Mouse (Mus musculus) forebrain, embryonic 13.5 days (tissue): ENCODE data around the gene Fbxo5. TPM values are rescaled to one million over a fixed set of nuclear protein-coding genes. Genes with fewer than 3 reads are reported as not detected.
A peak's percentile ranks its signal among the peaks of the same experiment; 100 is the strongest.

Source experiments
- ATAC-seq: fragments of 200-750 bp; cut with Nextera tagmentation; 2 replicates; pipeline ENCODE4 v1.8.0; 2017
- H3K27ac ChIP-seq: fragments of 300-500 bp; sonication (generic); 2 replicates; pipeline ENCODE4 v1.5.1; 2015; ENCODE audit warnings: inconsistent platforms, mild to moderate bottlenecking, moderate library complexity
- H3K27me3 ChIP-seq: fragments of 300-500 bp; sonication (generic); 2 replicates; pipeline ENCODE4 v1.6.1; 2015; ENCODE audit warnings: mild to moderate bottlenecking, inconsistent platforms
- H3K36me3 ChIP-seq: fragments of 300-500 bp; sonication (generic); 2 replicates; pipeline ENCODE4 v1.6.1; 2015; ENCODE audit warnings: mild to moderate bottlenecking, inconsistent platforms; ENCODE audit not compliant: poor library complexity, severe bottlenecking
- H3K4me1 ChIP-seq: fragments of 300-500 bp; sonication (generic); 2 replicates; pipeline ENCODE4 v1.6.1; 2015; ENCODE audit warnings: inconsistent platforms
- H3K4me2 ChIP-seq: fragments of 300-500 bp; sonication (generic); 2 replicates; pipeline ENCODE4 v1.6.1; 2015; ENCODE audit warnings: inconsistent platforms, mild to moderate bottlenecking, moderate library complexity
- H3K4me3 ChIP-seq: fragments of 300-500 bp; sonication (generic); 2 replicates; pipeline ENCODE4 v1.5.1; 2015; ENCODE audit warnings: mild to moderate bottlenecking, inconsistent platforms
- H3K9ac ChIP-seq: fragments of 300-500 bp; sonication (generic); 2 replicates; pipeline ENCODE4 v1.6.1; 2015; ENCODE audit warnings: mild to moderate bottlenecking, inconsistent platforms
- H3K9me3 ChIP-seq: fragments of 300-500 bp; sonication (generic); replicated peaks from 2 replicates; pipeline ENCODE4 v1.6.1; 2016; ENCODE audit warnings: inconsistent platforms
- WGBS: fragments of 180-500 bp; shearing (Covaris S2); methylation state at CpG from one replicate; pipeline ENCODE4 v1.1.7; 2015; 5-methylcytosine and 5-hydroxymethylcytosine counted together
- polyA plus RNA-seq: library from polyadenylated mRNA; unstranded; fragments of >200 nt; fragmentation: Nextera tagmentation; extraction: Ambion mirVana; gene quantifications from 2 replicates; pipeline ENCODE4 v1.2.1, GENCODE M21; 2015

Fbxo5 gene
- 74.9 and 76.8 TPM in 2 replicates for polyA plus RNA-seq

DNA sequence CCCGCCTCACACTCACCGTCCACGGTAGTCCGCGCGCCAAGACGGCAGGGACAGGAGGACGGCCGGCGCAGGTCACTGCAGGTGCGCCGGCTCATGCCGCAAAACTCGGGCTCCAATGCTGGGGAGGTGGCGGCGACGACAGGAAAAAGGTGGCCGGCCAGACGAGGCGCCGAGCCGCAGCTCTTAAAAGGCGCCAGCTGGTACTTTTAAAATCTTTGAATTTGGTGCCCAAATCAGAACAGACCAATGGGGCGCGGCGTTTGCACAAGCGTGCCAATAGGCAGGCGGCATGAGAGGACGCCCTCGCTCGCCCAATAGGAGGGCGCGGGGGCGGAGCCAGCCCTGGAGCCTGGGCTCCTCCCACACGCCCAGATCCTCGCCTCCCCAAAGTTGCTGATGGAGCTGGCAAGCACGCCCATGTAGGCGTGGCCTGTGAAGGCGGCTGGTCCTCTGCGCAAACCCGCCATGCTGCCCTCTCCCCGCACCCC is at the start of gene Fbxo5:
Gene Fbxo5, minus strand, starts transcription at position 358 of the 488 bp plus-strand sequence.
- Histone ChIP-seq H3K4me2 (peak within 1 kb of the TSS; percentile 92), H3K4me1 (peaks cover 50% of the 10 kb centered on the region), H3K9ac (peak within 1 kb of the TSS; percentile 71), H3K9me3 (no peaks in the 10 kb centered on the region), H3K4me3 (peak within 1 kb of the TSS; percentile 58), H3K27me3 (no peaks in the 10 kb centered on the region), H3K36me3 (peaks cover 20% of the 10 kb centered on the region), H3K27ac (peak within 1 kb of the TSS; percentile 82)
- ATAC-seq: peak; percentile 97
- under 1% methylated on average over 42 of the region's 42 CpGs for WGBS

GRCm38 (mm10) chr10:5853290-5853868 is 48.0 kb upstream of the Fbxo5 start:
- H3K4me2 ChIP-seq: no peak overlapping the region

GRCm38 (mm10) chr10:5846939-5847338 is 41.5 kb upstream of the Fbxo5 start:
- Histone ChIP-seq H3K4me3 (no peak overlapping the region), H3K9ac (no peak overlapping the region), H3K36me3 (no peaks in the 10 kb centered on the region), H3K27me3 (no peaks in the 10 kb centered on the region), H3K27ac (no peak overlapping the region), H3K4me2 (no peak overlapping the region), H3K4me1 (no peaks in the 10 kb centered on the region), H3K9me3 (no peaks in the 10 kb centered on the region)
- 28% methylated on average over 2 of the region's 2 CpGs for WGBS
- peak; percentile 53; the same call in 1 of the 2 replicates for ATAC-seq

More at GRCm38 (mm10) chr10:5853290-5853868, 48.0 kb upstream of the Fbxo5 start:
- WGBS: 84% methylated on average over 8 of the region's 8 CpGs
- no peak for ATAC-seq
- Histone ChIP-seq H3K36me3 (no peaks in the 10 kb centered on the region), H3K27me3 (no peaks in the 10 kb centered on the region), H3K9ac (no peak overlapping the region), H3K4me3 (no peak overlapping the region), H3K9me3 (no peaks in the 10 kb centered on the region), H3K4me1 (no peaks in the 10 kb centered on the region), H3K27ac (no peak overlapping the region)

- 84% methylated on average over 4 of the region's 4 CpGs for WGBS
- ATAC-seq: 0 out of 2 replicates have a peak, but pooled peaks have one; percentile 38
Observed at GRCm38 (mm10) chr10:5841369-5841768, 36.0 kb upstream of the Fbxo5 start.

GRCm38 (mm10) chr10:5826336-5827025 is 21.1 kb upstream of the Fbxo5 start:
- H3K9me3 ChIP-seq: no peaks in the 10 kb centered on the region
- H3K4me1 ChIP-seq: peaks cover 22% of the 10 kb centered on the region
- no peak overlapping the region for H3K4me3 ChIP-seq
- H3K9ac ChIP-seq: no peak overlapping the region
- H3K27ac ChIP-seq: no peak overlapping the region
- peaks cover 2% of the 10 kb centered on the region; the same call in 1 of the 2 replicates for H3K27me3 ChIP-seq
- H3K4me2 ChIP-seq: no peak overlapping the region
- no peak for ATAC-seq
- H3K36me3 ChIP-seq: no peaks in the 10 kb centered on the region
- WGBS: 79% methylated on average over 6 of the region's 6 CpGs

More at GRCm38 (mm10) chr10:5841369-5841768, 36.0 kb upstream of the Fbxo5 start:
- Histone ChIP-seq H3K27ac (no peak overlapping the region), H3K4me1 (no peaks in the 10 kb centered on the region), H3K36me3 (no peaks in the 10 kb centered on the region), H3K9me3 (no peaks in the 10 kb centered on the region), H3K9ac (no peak overlapping the region), H3K4me2 (no peak overlapping the region), H3K27me3 (no peaks in the 10 kb centered on the region), H3K4me3 (no peak overlapping the region)

GRCm38 (mm10) chr10:5824779-5825178 is 19.4 kb upstream of the Fbxo5 start:
- Histone ChIP-seq H3K9me3 (no peaks in the 10 kb centered on the region), H3K4me3 (peak overlapping the region; percentile 77), H3K9ac (peak overlapping the region; percentile 52), H3K27me3 (peaks cover 2% of the 10 kb centered on the region; the same call in 1 of the 2 replicates), H3K4me1 (peaks cover 22% of the 10 kb centered on the region), H3K4me2 (peak overlapping the region; percentile 75), H3K36me3 (peaks cover 1% of the 10 kb centered on the region), H3K27ac (peak overlapping the region; percentile 48)
- 1% methylated on average over 3 of the region's 3 CpGs for WGBS
- no peak for ATAC-seq

GRCm38 (mm10) chr10:5823740-5824491 is 18.5 kb upstream of the Fbxo5 start, which contains the start of gene Mtrf1l:
TSS of gene Mtrf1l (minus strand) at chr10:5823910.
- peak within 1 kb of the TSS; percentile 77 for H3K4me3 ChIP-seq
- under 1% methylated on average over 46 of the region's 47 CpGs for WGBS
- H3K27ac ChIP-seq: peak within 1 kb of the TSS; percentile 82
- H3K4me1 ChIP-seq: peaks cover 22% of the 10 kb centered on the region
- ATAC-seq: peak; percentile 98
- no peaks in the 10 kb centered on the region for H3K9me3 ChIP-seq
- H3K4me2 ChIP-seq: peak within 1 kb of the TSS; percentile 75
- H3K36me3 ChIP-seq: peaks cover 10% of the 10 kb centered on the region
- H3K27me3 ChIP-seq: peaks cover 2% of the 10 kb centered on the region; the same call in 1 of the 2 replicates
- peak within 1 kb of the TSS; percentile 87 for H3K9ac ChIP-seq

DNA sequence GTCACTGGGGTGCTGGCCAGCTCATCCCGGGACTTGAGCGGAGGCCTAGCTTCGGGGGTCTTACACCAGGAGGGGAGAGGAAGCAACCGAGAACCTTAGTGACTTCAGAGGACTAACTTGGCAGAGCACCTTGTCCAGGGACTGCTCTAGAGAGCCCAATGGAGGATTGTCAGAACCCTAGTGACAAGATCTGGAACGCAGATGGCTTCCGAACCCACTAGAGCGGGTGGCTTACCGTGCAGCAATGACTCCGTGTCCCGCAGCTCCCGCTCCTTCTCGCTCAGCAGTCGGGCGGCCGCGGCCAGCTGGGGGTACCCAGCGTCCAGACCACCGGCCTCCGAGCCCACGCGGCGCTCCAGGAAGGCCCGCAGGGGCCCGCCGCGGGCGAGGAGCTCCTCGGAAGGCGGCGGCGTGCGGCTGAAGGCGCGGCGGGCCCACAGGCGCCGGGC is 17.9 kb upstream of the Fbxo5 start:
- H3K9me3 ChIP-seq: no peaks in the 10 kb centered on the region
- peaks cover 22% of the 10 kb centered on the region for H3K4me1 ChIP-seq
- H3K27ac ChIP-seq: peak overlapping the region; percentile 82
- peaks cover 2% of the 10 kb centered on the region; the same call in 1 of the 2 replicates for H3K27me3 ChIP-seq
- peak overlapping the region; percentile 75 for H3K4me2 ChIP-seq
- peak overlapping the region; percentile 87 for H3K9ac ChIP-seq
- no peak for ATAC-seq
- under 1% methylated on average over 35 of the region's 37 CpGs for WGBS
- H3K36me3 ChIP-seq: peaks cover 16% of the 10 kb centered on the region
- H3K4me3 ChIP-seq: peak overlapping the region; percentile 77

- Histone ChIP-seq H3K27ac (no peak overlapping the region), H3K4me3 (no peak overlapping the region), H3K36me3 (peaks cover 53% of the 10 kb centered on the region), H3K4me2 (no peak overlapping the region), H3K9me3 (no peaks in the 10 kb centered on the region), H3K27me3 (no peaks in the 10 kb centered on the region), H3K4me1 (peaks cover 16% of the 10 kb centered on the region), H3K9ac (no peak overlapping the region)
- 89% methylated on average over 3 of the region's 3 CpGs for WGBS
- ATAC-seq: no peak
Observed at GRCm38 (mm10) chr10:5818772-5819171, 13.4 kb upstream of the Fbxo5 start.

- Histone ChIP-seq H3K36me3 (peaks cover 77% of the 10 kb centered on the region), H3K9ac (no peak overlapping the region), H3K9me3 (no peaks in the 10 kb centered on the region), H3K4me1 (no peaks in the 10 kb centered on the region), H3K27me3 (no peaks in the 10 kb centered on the region), H3K4me2 (no peak overlapping the region), H3K4me3 (no peak overlapping the region), H3K27ac (no peak overlapping the region)
- ATAC-seq: no peak
- WGBS: 99% methylated on average over 2 of the region's 2 CpGs
Observed at GRCm38 (mm10) chr10:5815968-5816367, 10.6 kb upstream of the Fbxo5 start.

DNA sequence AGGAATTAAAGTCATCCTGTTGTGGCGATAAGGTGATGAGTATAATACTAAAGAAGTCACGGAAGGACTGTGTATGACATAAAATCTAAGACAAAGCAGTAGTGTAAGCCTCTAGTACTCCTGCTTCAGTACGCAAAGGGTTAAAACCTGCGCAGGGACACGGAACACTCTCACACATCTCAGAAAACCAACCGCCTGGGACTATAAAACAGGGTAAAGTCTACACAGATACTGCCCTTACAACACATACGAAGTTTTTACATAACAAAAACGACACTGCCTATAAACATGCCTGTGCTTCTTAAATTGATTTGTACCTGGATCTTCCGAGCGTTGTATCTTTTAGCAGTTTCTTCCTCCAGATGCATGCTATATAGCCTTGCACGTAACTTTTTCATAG is 8.3 kb upstream of the Fbxo5 start:
- H3K27ac ChIP-seq: no peak overlapping the region
- H3K9ac ChIP-seq: no peak overlapping the region
- H3K27me3 ChIP-seq: no peaks in the 10 kb centered on the region
- 87% methylated on average over 11 of the region's 11 CpGs for WGBS
- H3K36me3 ChIP-seq: peaks cover 66% of the 10 kb centered on the region
- H3K9me3 ChIP-seq: no peaks in the 10 kb centered on the region
- no peaks in the 10 kb centered on the region for H3K4me1 ChIP-seq
- no peak overlapping the region for H3K4me2 ChIP-seq
- ATAC-seq: no peak
- no peak overlapping the region for H3K4me3 ChIP-seq
